Mouse (Mus musculus): ENCODE results near the gene Syngr1.

Gene Syngr1

DNA sequence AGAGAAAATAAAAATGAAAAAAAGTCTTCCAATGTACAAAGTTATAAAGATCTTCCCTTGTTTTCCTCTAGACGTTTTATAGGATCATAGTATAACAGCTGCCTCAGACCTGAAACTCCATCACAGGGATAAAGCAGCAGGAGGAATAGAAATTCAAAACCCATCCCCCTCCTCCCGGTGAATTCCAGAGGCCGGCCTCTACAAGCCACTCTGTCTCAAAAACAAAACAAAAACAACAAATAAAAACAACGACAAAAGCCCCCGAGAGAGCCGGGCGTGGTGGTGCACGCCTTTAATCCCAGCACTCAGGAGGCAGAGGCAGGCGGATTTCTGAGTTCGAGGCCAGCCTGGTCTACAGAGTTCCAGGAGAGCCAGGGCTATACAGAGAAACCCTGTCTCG is 979 bp upstream of the Syngr1 start:
- no peak for DNase-seq (ENCODE audit: low spot score in 2 of 2)

DNA sequence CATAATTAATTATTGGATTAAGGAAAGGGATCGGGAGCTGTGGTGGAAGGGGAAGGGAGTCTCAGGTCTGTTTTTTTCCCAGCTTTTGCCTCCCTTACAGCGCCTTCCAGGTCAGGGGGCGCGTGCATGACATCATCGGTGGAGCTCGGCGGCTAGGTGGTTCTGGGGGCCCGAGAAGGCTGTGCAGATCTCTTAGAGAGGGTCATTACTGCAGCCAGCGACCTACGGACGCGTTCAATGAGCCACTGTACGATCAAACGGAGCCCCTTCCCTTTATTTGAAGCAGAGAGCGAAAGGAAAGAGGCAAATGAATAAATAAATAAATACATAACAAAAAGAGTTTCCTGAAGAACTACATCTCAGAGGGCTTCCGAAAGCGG is 403 bp upstream of the Syngr1 start:
- no peak for DNase-seq (ENCODE audit: low spot score in 2 of 2)

DNA sequence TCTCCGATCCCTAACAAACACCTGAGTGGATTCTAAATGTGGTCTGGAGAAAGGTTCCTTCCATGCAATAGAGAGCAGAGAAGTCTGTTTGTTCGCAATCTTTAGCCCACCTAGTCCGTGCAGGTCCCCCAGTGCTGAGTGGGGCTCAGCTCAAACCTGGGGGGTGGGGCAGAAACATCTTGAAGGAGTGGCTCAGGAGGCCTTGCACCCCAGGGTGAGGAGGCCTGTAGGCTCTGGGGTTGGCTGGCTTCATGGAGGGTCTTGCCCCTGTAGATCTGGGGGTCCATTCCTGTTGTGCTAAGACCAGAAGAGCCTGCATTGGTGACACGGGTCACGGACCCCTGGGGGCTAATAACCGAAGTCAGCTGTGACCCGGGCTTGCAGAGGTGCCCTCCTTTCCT is 907 bp downstream of the Syngr1 start:
- DNase-seq (ENCODE audit: low spot score in 2 of 2) = no peak

DNA sequence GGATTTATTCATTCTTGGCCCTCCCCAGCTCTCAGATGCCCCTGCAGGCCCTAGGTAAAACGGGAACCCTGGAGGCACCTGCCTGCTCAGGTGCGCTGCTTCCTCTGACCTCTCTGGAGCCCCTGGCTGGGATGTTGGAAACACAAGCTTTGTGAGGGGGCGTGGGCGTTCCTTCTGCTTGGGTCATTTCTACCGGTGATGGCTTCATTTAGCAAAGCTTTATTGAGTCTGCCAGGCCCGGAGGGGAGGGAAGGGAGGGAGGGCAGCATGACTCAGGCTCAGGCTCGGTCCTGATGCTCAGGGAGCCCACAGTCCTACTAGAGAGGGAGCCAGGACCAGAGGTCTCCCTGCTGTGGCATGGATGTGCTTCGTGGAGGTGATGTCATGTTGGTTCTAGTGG is 1.5 kb downstream of the Syngr1 start:
- DNase-seq (ENCODE audit: low spot score in 2 of 2) = no peak

DNA sequence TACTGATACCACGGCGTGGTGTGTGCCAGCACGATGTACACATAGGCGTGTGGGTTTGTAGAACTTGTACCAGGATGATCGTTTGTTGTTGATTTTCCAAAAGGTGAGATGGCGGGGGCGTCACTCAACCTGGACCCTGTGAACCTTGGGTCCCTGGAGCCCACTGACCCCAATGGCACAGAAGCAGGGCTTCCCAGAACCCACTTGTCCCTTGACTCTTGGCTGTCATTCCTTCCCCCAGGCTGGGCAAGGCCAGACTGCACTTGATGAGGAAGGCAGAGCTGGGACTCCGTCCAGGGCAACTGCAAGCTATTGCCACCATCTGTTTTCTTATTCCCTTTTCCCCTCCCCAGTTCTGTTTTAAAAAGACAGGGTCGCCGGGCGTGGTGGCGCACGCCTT is 3.1 kb downstream of the Syngr1 start:
- no peak for DNase-seq (ENCODE audit: low spot score in 2 of 2)

DNA sequence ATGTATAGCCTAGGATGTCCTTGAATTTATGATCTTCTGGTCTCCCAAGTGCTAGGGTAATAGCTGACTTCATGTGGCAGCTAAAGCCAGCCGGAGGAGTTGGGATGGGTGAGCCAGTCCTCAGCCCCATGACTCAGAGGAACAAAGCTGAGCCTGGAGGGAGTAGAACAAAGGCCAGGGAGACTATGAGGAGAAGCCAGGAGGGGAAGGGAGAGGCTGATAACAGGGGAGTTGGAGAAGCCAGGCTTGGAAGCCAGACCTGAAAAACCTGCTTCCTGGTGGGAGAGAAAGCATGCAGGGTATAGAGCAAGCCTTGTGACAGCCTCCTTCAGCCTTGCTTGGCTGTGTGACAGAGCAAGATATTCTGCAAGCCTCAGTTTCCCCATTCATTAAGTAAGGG is 4.5 kb downstream of the Syngr1 start:
- DNase-seq (ENCODE audit: low spot score in 2 of 2) = no peak

DNA sequence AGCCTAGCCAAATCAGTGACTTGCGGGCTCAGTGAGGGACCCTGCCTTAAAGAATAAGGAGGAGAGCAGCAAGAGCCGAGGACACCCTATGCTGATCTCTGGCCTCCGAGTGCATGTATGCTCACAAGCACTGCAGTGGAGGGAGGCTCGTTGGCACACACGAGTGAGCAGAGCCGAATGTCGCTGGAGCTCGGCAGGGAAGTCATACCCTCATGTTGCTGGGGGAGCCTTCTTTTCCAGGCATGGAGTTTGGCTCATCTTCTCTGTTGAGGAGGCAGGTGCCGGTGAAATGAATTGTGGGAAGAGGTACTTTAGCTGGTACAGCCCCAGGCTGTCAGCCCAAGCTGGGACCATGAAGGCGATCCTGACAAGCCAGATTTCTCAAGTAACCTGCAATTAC is 5.3 kb downstream of the Syngr1 start:
- DNase-seq (ENCODE audit: low spot score in 2 of 2) = no peak

DNA sequence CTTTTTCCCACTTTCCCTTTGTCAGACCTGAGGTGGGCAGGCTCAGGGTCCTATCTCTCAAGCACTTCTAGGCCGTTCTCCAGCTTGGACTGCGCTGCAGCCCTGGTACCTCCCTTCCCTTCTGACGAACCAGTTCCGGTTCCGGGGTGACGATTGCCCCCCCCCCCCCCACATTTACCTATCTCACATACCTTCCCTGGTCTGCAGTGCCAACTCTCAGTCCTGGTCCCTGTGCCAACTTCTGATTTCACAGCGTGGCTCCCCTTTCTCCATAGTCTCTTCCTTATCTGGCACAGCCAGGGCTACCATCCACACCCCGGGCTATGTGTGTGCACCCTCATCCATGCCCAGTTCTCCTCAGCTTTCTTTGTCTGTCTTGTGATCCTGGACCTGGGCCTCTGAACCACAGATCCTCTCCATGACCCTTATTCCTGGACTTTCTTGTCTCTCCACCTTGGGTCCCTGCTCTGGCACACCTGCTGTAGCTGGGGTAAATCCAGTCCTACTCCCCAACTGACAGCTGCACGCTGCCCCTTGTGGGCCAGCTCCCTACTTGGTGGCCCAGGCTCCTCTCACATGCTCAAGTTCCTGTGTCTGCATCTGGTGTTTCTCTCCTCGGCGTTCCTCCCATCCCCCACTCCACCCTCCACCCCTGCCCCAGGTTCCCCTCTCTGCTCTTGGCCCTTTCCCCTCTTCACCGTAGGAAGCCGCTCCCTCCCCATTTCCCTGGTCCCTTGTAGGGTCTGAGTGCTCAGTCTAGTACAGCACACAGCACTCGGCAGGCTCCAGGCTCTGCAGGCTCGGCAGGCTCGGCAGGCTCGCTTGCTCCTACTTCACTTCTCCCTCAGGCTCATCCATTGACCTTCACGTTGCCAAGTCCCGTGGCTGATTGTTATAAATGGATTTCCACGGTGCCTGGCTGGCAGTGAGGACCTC is 6.1 kb downstream of the Syngr1 start:
- DNase-seq (ENCODE audit: low spot score in 2 of 2) = peak in 1 of 2 experiments; percentile 71

DNA sequence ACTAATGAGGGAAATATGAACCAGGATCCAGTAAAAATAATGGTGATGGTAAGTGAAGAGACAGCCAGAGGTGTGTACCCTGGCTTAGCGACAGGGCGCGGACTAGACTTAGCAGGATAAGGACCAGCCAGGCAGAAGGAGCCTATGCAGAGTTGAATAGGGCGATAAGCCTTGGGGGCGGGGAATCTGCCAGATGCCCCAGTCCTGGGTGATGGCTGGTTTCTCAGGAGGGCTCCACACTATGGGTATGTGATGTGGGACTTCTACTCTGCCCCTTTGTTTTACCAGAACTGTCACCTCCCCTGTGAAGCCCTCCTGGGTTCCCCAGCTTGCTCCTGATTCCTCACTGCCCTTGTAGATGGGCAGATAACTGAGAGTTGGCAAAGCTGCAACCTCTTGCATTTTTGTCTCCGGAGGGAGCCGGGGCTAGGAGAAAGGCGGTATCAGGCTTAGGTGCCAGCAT is 6.9 kb downstream of the Syngr1 start:
- peak; percentile 78 to 80 for DNase-seq (ENCODE audit: low spot score in 2 of 2)

DNA sequence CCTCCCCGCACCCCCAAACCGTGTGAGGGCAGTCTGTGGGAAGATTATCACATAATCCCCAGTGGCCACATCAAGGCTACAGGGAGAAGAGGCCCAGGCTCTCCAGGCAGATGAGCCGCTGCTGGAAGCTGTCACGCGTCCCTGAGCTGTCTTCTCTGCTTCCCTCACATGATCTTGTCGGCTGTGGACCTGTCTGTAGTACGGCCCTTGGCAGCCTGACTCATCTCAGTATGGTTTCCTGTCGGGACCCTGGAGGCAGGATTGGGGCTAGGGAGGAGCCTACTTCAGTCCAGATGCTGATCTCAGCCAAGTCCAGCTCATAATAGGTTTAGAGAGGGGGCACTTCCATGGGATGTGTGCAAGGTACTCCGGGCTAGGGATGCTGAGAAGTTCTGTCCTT is 7.7 kb downstream of the Syngr1 start:
- DNase-seq (ENCODE audit: low spot score in 2 of 2) = no peak

DNA sequence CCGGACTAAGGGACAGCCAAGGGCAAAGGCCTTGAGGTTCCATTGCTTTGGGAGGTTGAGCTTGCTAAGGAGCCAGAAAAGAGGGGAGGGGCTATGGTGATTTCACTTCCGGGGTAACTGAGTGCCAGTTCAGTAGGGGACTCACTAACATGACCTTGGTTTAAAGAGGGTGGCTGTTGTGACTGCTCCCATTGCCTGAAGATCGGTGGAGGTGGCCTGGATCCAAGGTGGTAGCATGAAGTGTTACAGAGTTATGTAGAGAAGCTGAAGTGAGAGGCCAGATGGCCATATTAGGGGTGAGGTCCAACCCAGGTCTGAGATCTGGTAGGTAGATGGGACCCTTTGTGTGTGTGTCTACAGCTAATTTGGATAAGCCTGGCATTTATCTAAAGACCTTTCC is 8.3 kb downstream of the Syngr1 start:
- DNase-seq (ENCODE audit: low spot score in 2 of 2) = no peak

DNA sequence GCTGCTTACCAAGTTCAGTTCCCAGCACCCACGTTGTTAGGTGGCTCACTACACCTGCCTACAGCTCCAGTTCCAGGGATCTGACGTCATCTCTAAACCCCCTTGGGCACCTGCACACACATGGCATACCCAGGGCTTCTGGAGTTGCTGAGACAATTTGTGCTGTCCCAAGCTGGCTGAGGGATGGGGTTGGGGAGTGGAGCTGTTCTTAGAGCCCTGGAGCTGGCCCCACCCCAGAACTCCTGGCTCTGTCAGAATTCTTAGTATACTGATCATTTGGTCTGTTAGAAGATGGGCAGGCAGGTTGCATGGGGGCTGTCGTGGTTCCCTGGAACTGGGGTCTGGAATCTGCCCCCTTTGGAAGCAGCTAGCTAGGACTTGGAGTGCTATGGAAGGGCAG is 9.1 kb downstream of the Syngr1 start:
- no peak for DNase-seq (ENCODE audit: low spot score in 2 of 2)

DNA sequence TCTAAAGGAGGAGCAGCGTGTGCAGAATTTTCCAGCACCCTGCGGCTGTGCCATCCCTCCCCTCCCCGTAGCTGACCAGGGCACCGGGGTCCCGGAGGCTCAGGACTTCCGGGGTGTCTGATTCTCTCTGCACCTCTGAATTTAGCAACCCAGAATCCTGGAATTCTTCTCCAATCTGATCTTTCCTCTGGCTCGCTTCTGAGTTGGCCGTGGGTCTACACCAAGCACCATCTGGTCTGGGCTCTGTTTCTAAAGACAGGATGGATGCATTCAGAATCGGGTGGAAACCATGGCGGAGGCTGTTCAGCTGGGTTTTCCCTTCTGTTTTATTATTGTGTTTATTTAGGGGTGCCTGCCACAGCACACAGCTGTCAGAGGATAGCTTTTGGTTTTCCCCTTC is 9.7 kb downstream of the Syngr1 start:
- DNase-seq (ENCODE audit: low spot score in 2 of 2) = no peak

DNA sequence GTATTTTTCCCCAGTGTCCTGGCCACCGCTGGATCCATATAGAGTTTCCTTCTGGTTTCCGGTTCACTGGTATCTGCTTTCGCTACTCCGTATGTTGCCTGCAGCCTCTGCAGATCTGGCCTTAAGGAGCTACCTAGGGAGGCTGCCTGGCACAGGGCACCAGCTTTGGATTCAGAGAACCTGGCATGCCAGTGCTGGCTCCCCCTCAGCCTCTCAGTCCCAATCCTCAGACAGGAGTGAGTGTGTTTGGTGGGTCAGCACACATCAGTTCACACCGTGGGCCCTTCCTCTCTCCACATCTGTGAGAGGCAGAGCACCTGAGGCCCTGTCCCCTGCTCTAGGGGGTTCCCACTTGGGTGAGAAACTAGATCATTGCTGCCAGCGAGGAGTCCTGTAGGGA is 10.4 kb downstream of the Syngr1 start:
- DNase-seq (ENCODE audit: low spot score in 2 of 2) = peak in 1 of 2 experiments; percentile 53

DNA sequence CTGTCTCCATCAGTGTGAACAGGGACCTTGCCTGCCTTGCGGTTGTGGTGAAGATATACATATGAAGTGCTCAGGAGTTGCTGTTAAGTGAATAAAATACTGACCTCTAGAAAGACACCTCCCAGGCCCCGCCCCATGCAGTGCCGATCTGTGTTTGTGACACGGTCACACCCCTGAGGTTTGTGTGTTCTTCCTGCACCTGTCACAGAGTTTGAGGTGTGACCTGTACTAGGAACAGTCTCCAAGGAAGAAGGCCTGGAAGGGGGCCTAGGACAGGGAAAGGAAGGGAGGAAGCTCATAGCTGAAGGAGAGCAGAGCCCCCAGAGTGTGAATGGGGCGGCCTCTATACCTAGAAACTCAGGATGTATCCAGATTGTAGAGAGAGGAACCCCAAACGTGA is 11.4 kb downstream of the Syngr1 start:
- DNase-seq (ENCODE audit: low spot score in 2 of 2) = peak in 1 of 2 experiments; percentile 55

DNA sequence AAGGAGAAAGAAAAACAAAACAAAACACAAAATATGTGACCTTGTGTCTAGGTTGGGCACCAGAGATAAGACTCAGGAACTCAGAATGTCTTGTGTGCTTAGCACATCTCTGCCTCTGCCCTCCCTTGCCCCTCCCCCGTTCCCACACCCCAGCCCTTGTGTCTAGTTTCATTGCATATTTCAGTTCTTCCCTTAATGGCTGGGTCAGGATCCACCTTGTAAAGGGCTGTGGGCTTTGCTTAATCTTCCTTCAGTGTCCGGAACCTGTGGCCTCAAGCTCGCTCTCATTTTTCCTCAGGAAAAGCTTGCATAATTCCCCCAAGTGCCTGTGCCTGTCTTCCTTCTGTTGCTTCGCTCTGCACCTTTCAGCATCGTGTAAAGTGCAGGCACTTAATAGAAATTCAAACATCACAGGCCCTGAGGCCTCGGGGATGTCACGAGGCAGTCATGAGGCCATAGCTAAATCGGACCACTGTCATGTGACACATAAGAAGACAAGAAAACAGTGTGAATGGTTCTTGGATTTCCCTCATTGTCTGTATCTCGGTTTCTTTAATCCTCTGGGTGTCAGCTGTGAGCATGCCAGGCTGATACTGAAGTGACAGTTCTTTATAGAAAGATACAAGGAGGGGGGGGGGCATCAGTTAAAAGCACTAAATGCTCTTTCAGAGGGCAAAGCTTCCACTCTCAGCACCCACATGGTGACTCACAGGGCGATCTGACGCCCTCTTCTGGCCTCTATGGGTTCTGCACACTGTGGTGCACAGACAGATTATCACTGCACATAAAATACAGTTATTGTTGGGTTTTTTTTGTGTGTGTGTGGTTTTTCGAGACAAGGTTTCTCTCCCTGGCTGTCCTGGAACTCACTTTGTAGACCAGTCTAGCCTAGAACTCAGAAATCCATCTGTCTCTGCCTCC is 14.6 kb downstream of the Syngr1 start:
- no peak for DNase-seq (ENCODE audit: low spot score in 2 of 2)

DNA sequence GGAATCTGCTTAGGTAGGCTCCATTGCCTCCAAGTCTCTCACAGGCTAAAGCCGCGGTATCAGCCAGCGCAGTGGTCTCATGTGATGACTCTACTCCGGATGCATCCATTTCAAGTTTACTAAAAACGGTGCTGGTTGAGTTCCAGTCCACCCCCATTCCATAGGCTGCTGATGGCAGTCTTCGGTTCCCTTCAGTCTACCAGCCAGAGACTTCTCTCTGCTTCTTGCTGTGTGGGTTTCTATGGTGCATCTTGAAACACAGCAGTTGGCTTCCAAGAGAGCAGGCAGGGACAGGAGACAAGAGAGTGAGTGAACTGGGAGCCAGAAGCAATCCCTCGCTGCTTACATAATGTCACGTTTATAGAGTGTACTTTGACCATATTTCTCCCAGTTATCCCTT is 16.0 kb downstream of the Syngr1 start:
- no peak for DNase-seq (ENCODE audit: low spot score in 2 of 2)

DNA sequence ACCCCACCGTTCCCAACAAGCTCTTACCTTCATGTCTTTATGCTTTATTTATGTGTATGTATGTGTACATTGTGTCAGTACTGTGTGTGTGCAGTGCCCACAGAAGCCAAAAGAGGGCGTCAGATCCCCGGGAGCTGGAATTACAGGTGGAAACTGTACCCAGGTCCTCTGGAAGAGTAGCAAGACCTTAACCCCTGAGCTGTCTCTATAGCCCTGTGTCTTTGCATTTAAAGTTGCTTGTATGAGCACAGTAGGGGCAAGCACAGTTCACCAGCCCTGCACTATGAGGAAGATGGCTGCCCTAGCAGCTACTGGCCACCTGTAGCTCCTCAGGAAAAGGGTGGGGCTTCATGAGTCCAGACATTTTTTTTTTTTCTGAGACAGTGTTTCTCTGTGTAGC is 16.4 kb downstream of the Syngr1 start:
- DNase-seq (ENCODE audit: low spot score in 2 of 2) = no peak

DNA sequence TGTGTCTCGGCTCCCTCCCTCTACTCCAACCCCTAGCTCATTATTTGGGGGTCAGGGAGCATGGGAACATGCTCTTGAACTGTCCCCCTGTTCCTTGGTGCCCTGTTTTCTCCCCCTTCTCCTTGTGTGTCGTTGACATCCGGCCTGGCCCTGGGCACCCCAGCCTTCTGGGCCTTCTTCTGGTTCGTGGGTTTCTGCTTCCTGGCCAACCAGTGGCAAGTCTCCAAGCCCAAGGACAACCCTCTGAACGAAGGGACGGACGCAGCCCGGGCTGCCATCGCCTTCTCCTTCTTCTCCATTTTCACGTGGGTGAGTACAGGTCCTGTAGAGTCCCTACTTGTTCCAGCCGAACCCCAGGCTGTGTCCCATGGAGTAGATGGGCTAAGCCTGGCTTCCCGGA is 20.3 kb downstream of the Syngr1 start:
- no peak for DNase-seq (ENCODE audit: low spot score in 2 of 2)

DNA sequence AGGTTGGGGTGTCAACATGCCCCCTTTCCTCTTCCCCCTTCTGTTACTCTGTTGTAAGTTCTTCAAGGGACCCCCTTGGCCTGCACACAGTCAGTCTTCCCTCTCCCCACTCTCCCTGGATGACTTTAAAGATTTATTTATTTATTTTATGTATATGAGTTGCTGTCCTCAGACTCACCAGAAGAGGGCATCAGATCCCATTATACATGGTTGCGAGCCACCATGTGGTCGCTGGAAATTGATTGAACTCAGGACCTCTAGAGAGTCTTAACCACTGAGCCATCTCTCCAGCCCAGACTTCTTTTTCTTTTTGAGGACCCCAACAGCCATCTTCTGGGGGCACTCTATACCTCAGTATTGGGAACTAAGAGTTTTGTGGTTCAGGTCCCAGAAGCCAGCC is 21.4 kb downstream of the Syngr1 start:
- no peak for DNase-seq (ENCODE audit: low spot score in 2 of 2)

DNA sequence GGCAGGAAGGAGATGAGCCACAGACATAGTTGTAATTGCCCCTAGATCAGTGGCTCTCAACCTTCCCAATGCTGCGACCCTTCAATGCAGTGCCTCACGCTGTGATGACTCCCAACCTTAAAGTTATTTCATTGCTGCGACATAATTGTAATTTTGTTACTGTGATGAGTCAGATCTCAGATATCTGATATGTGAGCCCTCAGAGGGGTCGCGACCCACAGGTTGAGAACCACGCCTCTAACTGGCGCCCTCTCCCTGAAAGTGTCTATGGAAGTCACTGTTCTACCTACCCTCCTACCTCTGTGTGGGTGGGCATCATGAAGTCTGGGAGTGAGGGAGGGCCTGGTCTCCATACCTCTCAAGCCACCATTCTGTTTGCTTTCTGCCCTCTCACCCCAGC is 23.3 kb downstream of the Syngr1 start:
- no peak for DNase-seq (ENCODE audit: low spot score in 2 of 2)

DNA sequence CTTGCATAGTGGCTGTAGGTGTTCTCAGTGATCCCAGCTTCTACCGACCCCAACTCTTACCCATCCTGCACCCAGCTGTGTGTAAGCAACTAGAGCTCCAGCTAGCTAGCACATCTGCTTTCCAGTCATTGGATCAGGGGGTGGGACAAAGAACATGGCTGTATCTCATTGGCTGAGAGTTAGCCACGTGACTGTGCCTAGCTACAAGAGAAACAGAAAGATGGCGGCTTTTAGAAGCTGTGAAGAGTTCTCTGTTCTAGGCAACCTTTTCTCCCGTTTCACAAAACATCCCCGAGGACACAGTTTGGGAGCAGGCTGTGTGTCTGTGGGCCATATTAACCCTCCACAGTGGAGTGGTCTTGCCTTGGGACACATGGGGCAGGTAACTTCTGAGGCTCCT is 24.1 kb downstream of the Syngr1 start:
- DNase-seq (ENCODE audit: low spot score in 2 of 2) = no peak
